Mouse (Mus musculus): ENCODE measurements at regions not wholly inside any gene's neighbourhood (a gene's known extent, or its start where the extent isn't known, plus 50 kb on each side); places are given as distances from the start of the nearest gene placed in this dataset.
"Not testable (repeated sequence)": the region's sequence is repeated elsewhere in the genome, so short reads cannot be mapped to it uniquely, and the experiment has no call there.

- intact Hi-C loops (cut with DNase I) = no loop called here
- DNase-seq = no peak
These were observed 122.4 kb upstream of the Slc1a3 start for GRCm38 (mm10) chr15:8832970-8833369.

- intact Hi-C loops (cut with DNase I) = no loop called here
These were observed 121.4 kb upstream of the Slc1a3 start for GRCm38 (mm10) chr15:8831720-8832620.

GRCm38 (mm10) chr15:8824861-8825260 lies 114.3 kb upstream of the Slc1a3 start:
- intact Hi-C loops (cut with DNase I) = no loop called here
- DNase-seq = no peak

More at GRCm38 (mm10) chr15:8831720-8832620, 121.4 kb upstream of the Slc1a3 start:
- DNase-seq = no peak

DNA sequence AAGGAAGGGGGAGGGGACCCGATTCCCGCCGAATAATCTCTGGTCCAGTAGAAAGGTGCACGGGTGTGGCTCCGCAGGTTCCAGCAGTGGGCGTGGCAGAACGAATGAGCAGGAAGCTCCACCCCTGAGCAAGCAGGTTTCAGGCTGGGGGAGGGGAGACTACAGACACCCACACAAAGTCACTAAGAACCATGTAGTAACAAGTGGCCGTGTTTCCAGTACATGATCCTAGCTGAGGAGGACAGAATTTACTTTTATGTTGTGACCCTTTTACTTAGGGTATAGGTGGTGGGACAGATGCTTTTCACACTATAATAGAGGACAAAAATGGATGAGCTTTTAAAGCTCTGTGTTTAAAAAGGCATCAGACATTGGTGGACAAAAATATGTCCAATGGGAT lies 112.2 kb upstream of the Slc1a3 start:
- intact Hi-C loops (cut with DNase I); DNase-seq: not testable (repeated sequence)

DNA sequence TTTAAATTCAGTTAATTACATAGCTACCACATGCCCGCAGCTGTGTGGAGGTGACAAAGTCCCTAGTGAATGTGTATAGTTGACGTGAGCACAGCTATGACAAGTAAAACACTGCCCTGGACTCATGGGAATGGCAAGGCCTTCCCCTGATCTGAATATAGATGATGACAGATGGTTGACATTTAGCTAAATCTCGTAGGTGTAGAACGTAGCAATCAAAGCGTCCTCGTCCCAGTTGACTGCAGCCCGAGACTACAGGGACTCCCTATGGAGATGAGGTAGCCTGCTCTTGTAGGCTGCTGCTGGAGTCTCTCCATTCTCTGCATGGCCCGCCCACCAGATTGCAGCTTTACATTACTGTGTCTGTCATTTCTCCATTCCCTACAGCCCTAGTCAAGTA lies 107.0 kb upstream of the Slc1a3 start:
- intact Hi-C loops (cut with DNase I) = no loop called here
- no peak for DNase-seq

DNA sequence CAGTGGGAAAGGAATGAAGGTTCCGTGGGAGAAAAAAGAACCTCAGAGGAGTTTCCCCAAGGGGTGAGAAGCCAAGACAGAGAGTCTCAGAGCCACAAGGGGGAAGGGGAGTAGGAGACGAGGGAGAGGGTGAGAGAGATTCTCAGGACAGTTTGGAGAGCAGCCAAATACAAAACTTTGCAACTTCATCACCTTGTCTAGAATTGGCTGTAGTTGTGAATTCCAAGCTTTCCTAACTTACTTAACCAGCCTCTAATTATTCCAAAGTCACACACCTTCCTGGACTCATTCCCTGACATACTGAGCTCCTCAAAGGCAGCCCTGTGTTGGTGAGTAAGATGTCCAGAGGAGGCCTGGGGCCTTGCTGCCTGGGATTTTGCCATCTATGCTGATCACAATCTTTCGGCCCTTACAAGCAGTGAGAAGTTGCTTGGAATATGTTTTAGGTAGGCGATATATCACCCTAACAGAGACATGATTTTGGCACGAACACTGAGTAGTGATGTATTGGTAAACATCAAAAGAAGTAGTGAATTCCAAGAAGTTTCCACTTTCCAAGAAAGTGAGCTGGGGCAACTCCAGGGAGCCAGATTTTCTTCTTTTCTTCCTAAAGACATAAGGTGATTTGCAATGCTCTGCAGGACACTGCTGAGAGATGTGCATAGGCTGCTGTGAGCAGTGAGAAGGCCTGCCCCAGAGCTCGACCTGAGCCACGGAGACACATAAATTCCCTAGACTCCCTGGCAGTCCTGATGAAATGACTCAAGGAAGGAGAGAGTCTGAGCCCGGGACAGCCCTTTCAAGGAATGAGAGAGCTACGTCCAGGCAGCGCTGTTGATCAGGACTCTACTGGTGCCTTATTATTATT lies 106.2 kb upstream of the Slc1a3 start:
- intact Hi-C loops (cut with DNase I) = no loop called here
- no peak for DNase-seq

- intact Hi-C loops (cut with DNase I) = no loop called here
- DNase-seq = no peak
These were observed 105.4 kb upstream of the Slc1a3 start for GRCm38 (mm10) chr15:8815958-8816357.

- DNase-seq = no peak
- intact Hi-C loops (cut with DNase I) = no loop called here
These were observed 104.7 kb upstream of the Slc1a3 start for GRCm38 (mm10) chr15:8815277-8815676.

DNA sequence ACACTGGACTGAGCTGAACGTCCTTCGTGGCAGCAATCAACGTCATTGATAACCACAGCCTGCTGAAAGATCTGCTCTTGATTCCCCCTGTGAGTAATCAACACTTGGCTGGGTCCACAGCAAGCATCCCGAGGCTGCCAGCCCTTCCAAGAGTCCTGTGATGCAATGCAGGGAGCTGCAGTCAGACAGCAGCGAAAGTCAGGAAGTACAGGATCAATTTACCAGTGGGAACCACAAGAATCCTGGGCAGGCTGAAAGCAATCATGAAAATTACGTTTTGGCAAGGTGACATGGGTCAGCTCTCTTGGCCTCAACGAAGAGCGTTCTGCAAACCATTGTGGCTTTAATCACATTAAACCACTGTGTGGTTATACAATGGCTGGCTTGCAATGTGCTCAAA lies 95.8 kb upstream of the Slc1a3 start:
- intact Hi-C loops (cut with DNase I) = no loop called here
- DNase-seq = peak; percentile 14 to 35

GRCm38 (mm10) chr15:8805565-8805964 lies 95.0 kb upstream of the Slc1a3 start:
- DNase-seq; intact Hi-C loops (cut with DNase I): not testable (repeated sequence)

DNA sequence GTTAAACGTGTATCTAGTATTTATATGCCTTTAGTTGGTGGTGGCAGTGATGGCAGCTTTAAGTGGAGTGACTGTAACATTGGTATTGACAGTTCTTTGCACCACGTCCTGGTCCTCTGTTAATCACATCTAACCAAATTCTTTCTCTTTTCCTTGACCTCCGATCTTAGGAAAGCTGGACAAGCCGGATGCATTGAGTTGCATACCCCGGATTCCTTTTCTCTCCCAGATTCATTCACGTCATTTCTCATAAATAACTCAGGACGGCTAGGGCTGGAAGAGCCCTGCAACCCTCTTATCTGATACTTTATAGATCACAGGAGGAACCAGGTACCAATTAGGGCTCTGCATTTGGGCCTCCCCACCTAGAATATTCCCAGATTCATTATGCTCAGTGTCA lies 91.5 kb upstream of the Slc1a3 start:
- no peak for DNase-seq
- intact Hi-C loops (cut with DNase I) = no loop called here

DNA sequence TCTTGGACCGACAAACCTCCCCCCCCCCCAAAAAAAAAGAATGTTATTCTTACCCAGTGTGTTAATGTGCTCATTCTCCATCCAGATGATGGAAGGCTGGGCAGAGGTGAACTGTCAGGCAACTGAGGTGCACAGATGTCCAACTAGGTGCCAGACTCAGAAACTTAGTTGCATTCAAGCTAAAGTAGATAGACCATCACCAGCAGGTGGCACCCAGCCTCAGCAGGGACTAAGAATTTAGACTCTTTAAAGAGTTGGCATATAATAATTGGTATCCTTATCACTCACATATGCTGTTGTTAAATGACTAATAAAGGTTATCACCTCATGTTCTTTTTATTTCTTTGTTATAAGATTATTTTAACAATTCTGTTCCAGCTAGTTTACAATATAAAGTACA lies 86.5 kb upstream of the Slc1a3 start:
- intact Hi-C loops (cut with DNase I) = loop anchor here (5.0 kb wide), 1 partner anchor 85 kb away; no protein-coding TSS in a partner anchor
- no peak for DNase-seq

- intact Hi-C loops (cut with DNase I) = no loop called here
- DNase-seq = no peak
These were observed 81.5 kb upstream of the Slc1a3 start for GRCm38 (mm10) chr15:8792106-8792505.

- DNase-seq = peak; percentile 6 to 26
These were observed 79.4 kb upstream of the Slc1a3 start for GRCm38 (mm10) chr15:8789924-8790323.

GRCm38 (mm10) chr15:8789000-8789399 lies 78.4 kb upstream of the Slc1a3 start:
- intact Hi-C loops (cut with DNase I) = no loop called here
- DNase-seq = no peak

More at GRCm38 (mm10) chr15:8789924-8790323, 79.4 kb upstream of the Slc1a3 start:
- intact Hi-C loops (cut with DNase I) = no loop called here

DNA sequence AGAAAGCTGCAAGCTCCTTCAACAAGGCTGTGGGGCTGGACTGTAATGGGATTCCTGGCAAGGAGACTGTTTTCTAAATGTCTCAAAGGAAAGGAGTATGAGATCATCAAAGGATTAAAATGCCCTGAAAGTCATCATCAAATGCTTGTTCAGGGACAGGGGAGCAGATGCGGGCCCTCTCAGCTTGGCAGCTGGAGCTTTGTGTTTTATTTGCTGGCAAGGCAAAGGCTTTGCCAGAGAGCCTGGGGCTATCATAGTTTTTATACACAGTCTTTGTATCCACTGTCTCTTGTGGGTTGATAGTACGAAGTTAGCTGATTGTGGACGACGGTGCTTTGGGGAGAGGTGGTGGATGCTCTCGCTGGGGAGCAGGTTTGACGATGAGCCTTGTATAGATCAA lies 75.0 kb upstream of the Slc1a3 start:
- intact Hi-C loops (cut with DNase I) = no loop called here
- no peak for DNase-seq

DNA sequence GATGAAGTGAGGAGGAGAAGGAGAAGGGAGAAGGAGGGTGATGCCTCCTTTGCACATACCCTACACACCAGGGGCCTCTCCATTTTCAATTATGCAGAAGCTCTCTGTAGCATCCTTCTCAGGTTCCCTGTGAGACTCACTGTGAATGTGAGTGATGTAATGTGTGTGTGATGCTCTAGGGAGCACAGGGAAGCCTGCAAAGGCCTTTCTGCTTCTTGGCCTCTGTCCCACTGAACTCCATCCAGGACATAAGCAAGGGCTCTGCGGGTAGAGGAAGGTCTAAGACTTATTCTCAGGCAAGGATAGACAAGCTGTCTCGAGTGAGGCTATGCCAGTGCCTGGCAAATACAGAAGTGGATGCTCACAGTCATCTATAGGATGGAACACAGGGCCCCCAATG lies 73.0 kb upstream of the Slc1a3 start:
- no peak for DNase-seq
- intact Hi-C loops (cut with DNase I) = no loop called here

DNA sequence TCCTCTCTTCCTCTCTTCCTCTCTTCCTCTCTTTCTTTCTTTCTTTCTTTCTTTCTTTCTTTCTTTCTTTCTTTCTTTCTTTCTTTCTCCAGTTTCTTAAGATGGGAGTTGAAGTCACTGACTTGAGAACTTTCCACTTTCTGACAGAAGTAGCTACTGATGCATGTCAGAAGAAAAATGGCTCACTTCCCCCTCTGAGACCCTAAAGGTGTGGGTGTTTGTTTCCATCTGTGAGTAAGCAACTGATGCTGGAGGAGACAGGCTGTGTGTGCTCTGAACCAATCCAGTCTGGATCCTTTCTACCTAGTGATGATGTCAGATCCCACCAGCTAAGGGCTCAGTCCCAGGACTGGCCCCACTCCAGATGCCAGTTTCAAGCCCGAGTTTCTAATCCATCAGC lies 72.5 kb upstream of the Slc1a3 start:
- intact Hi-C loops (cut with DNase I) = no loop called here
- no peak for DNase-seq

GRCm38 (mm10) chr15:8782131-8782507 lies 71.6 kb upstream of the Slc1a3 start:
- intact Hi-C loops (cut with DNase I) = no loop called here
- DNase-seq = no peak

- intact Hi-C loops (cut with DNase I) = no loop called here
- DNase-seq = no peak
These were observed 70.9 kb upstream of the Slc1a3 start for GRCm38 (mm10) chr15:8781159-8782130.

All from heart, postnatal 10 days (tissue).